Mouse (Mus musculus) lung, embryonic 14.5 days (tissue): ENCODE data around the gene Cry1. TPM values are rescaled to one million over a fixed set of nuclear protein-coding genes. Genes with fewer than 3 reads are reported as not detected.

Experiments
- ATAC-seq: fragments of 200-750 bp; cut with Nextera tagmentation; 2 replicates; pipeline ENCODE4 v1.8.0; 2017; ENCODE audit warnings: mild to moderate bottlenecking, moderate TSS enrichment, moderate library complexity; ENCODE audit not compliant: insufficient read depth
- DNase-seq: peaks from one replicate; pipeline ENCODE4 v3.0.0-alpha.2; 2015
- H3K27ac ChIP-seq: fragments of 300-500 bp; sonication (generic); 2 replicates; pipeline ENCODE4 v1.5.1; 2014; ENCODE audit warnings: low read depth, mild to moderate bottlenecking, moderate library complexity
- H3K27me3 ChIP-seq: fragments of 300-500 bp; sonication (generic); 2 replicates; pipeline ENCODE4 v1.6.1; 2014; ENCODE audit warnings: low read length, control low read depth; ENCODE audit not compliant: insufficient read depth
- H3K36me3 ChIP-seq: fragments of 300-500 bp; sonication (generic); 2 replicates; pipeline ENCODE4 v1.6.1; 2014; ENCODE audit warnings: control low read depth; ENCODE audit not compliant: insufficient read depth
- H3K4me1 ChIP-seq: fragments of 300-500 bp; sonication (generic); 2 replicates; pipeline ENCODE4 v1.6.1; 2014; ENCODE audit warnings: antibody characterized with exemption, control low read depth; ENCODE audit not compliant: insufficient read depth
- H3K4me2 ChIP-seq: fragments of 300-500 bp; sonication (generic); 2 replicates; pipeline ENCODE4 v1.6.1; 2014; ENCODE audit warnings: mild to moderate bottlenecking
- H3K4me3 ChIP-seq: fragments of 300-500 bp; sonication (generic); 2 replicates; pipeline ENCODE4 v1.5.1; 2014; ENCODE audit warnings: low read depth, low read length
- H3K9ac ChIP-seq: fragments of 300-500 bp; sonication (generic); 2 replicates; pipeline ENCODE4 v1.6.1; 2014
- H3K9me3 ChIP-seq: fragments of 300-500 bp; sonication (generic); 2 replicates; pipeline ENCODE4 v1.6.1; 2016; ENCODE audit warnings: low read depth, low read length, control low read depth
- CTCF ChIP-seq: IDR thresholded peaks from 2 replicates; pipeline ENCODE4 v1.5.1; 2016; ENCODE audit warnings: antibody characterized with exemption, low read depth
- WGBS: fragments of 180-500 bp; shearing (Covaris S2); extraction: QIAGEN DNeasy Blood & Tissue Kit; methylation state at CpG from one replicate; pipeline ENCODE4 v1.1.7; 2014; 5-methylcytosine and 5-hydroxymethylcytosine counted together
- polyA plus RNA-seq: library from polyadenylated mRNA; unstranded; fragments of >200 nt; fragmentation: Nextera tagmentation; extraction: Ambion mirVana; gene quantifications from 2 replicates; pipeline ENCODE4 v1.2.1, GENCODE M21; 2014

The Cry1 gene
- polyA plus RNA-seq, 1 experiment from 2014 or later: 34.6 TPM

GRCm38 (mm10) chr10:85205316-85205715 is 20.5 kb upstream of the Cry1 start:
- no peak overlapping the region for H3K4me3 ChIP-seq
- DNase-seq: no peak
- H3K4me1 ChIP-seq: no peaks in the 10 kb centered on the region
- no peak overlapping the region for H3K4me2 ChIP-seq
- no peak overlapping the region for H3K27ac ChIP-seq
- TF ChIP-seq CTCF: no peak
- no peaks in the 10 kb centered on the region for H3K27me3 ChIP-seq
- H3K36me3 ChIP-seq: no peaks in the 10 kb centered on the region
- no peaks in the 10 kb centered on the region for H3K9me3 ChIP-seq
- ATAC-seq: no peak
- 29% methylated on average over 2 of the region's 2 CpGs for WGBS
- H3K9ac ChIP-seq: no peak overlapping the region

GRCm38 (mm10) chr10:85204255-85204855 is 19.5 kb upstream of the Cry1 start:
- no peaks in the 10 kb centered on the region for H3K9me3 ChIP-seq
- no peaks in the 10 kb centered on the region for H3K36me3 ChIP-seq
- no peak overlapping the region for H3K4me3 ChIP-seq
- no peak overlapping the region for H3K27ac ChIP-seq
- WGBS: 42% methylated on average over 7 of the region's 7 CpGs
- TF ChIP-seq CTCF: no peak
- H3K4me2 ChIP-seq: no peak overlapping the region
- H3K9ac ChIP-seq: no peak overlapping the region
- DNase-seq (no peak), ATAC-seq (no peak)
- H3K27me3 ChIP-seq: no peaks in the 10 kb centered on the region
- no peaks in the 10 kb centered on the region for H3K4me1 ChIP-seq

GRCm38 (mm10) chr10:85194528-85194927 is 9.7 kb upstream of the Cry1 start:
- Histone ChIP-seq H3K4me1 (no peaks in the 10 kb centered on the region), H3K36me3 (no peaks in the 10 kb centered on the region), H3K4me3 (no peak overlapping the region), H3K4me2 (no peak overlapping the region), H3K9ac (no peak overlapping the region), H3K9me3 (no peaks in the 10 kb centered on the region), H3K27ac (no peak overlapping the region), H3K27me3 (no peaks in the 10 kb centered on the region)
- 67% methylated on average over 5 of the region's 5 CpGs for WGBS
- ATAC-seq (no peak), DNase-seq (no peak)
- no peak for TF ChIP-seq CTCF

- no peak for ATAC-seq
- no peaks in the 10 kb centered on the region for H3K4me1 ChIP-seq
- 70% methylated on average over 3 of the region's 3 CpGs for WGBS
- H3K36me3 ChIP-seq: no peaks in the 10 kb centered on the region
- H3K9me3 ChIP-seq: no peaks in the 10 kb centered on the region
- H3K4me2 ChIP-seq: no peak overlapping the region
- no peak for TF ChIP-seq CTCF
- DNase-seq: no peak
- H3K27ac ChIP-seq: no peak overlapping the region
- H3K4me3 ChIP-seq: no peak overlapping the region
- H3K27me3 ChIP-seq: no peaks in the 10 kb centered on the region
- no peak overlapping the region for H3K9ac ChIP-seq
These were observed 8.5 kb upstream of the Cry1 start for GRCm38 (mm10) chr10:85193321-85193720.

GRCm38 (mm10) chr10:85190652-85191051 is 5.8 kb upstream of the Cry1 start:
- Histone ChIP-seq H3K9me3 (no peaks in the 10 kb centered on the region), H3K27me3 (no peaks in the 10 kb centered on the region), H3K4me3 (no peak overlapping the region), H3K4me2 (no peak overlapping the region), H3K4me1 (no peaks in the 10 kb centered on the region; the same call in 1 of the 2 replicates), H3K36me3 (no peaks in the 10 kb centered on the region), H3K27ac (no peak overlapping the region), H3K9ac (no peak overlapping the region)
- DNase-seq (no peak), ATAC-seq (no peak)
- no peak for TF ChIP-seq CTCF

GRCm38 (mm10) chr10:85189966-85190365 is 5.1 kb upstream of the Cry1 start:
- H3K4me1 ChIP-seq: no peaks in the 10 kb centered on the region; the same call in 1 of the 2 replicates
- no peak for ATAC-seq
- no peak overlapping the region for H3K27ac ChIP-seq
- H3K9me3 ChIP-seq: no peaks in the 10 kb centered on the region
- no peaks in the 10 kb centered on the region for H3K36me3 ChIP-seq
- H3K4me3 ChIP-seq: no peak overlapping the region
- H3K27me3 ChIP-seq: no peaks in the 10 kb centered on the region
- no peak overlapping the region for H3K4me2 ChIP-seq
- 80% methylated on average over 5 of the region's 5 CpGs for WGBS
- DNase-seq: no peak
- TF ChIP-seq CTCF: no peak
- H3K9ac ChIP-seq: no peak overlapping the region

GRCm38 (mm10) chr10:85186499-85186794 is 1.6 kb upstream of the Cry1 start:
- ATAC-seq (no peak), DNase-seq (no peak)
- Histone ChIP-seq H3K4me1 (no peaks in the 10 kb centered on the region; the same call in 1 of the 2 replicates), H3K9ac (no peak overlapping the region), H3K4me3 (no peak overlapping the region), H3K27ac (no peak overlapping the region), H3K36me3 (0 out of 2 replicates have a peak, but pooled peaks cover 6% of the 10 kb centered on the region), H3K4me2 (no peak overlapping the region), H3K9me3 (no peaks in the 10 kb centered on the region), H3K27me3 (no peaks in the 10 kb centered on the region)
- no peak for TF ChIP-seq CTCF
- 92% methylated on average over 2 of the region's 2 CpGs for WGBS
